Mouse (Mus musculus) heart, postnatal 0 days (tissue): ENCODE measurements around the gene Zfp768.

Experiments used
- CTCF ChIP-seq: IDR thresholded peaks from 2 replicates; pipeline ENCODE4 v1.5.1; 2016; ENCODE audit warnings: antibody characterized with exemption, control low read depth, low read depth
- EP300 ChIP-seq: IDR thresholded peaks from 2 replicates; pipeline ENCODE4 v1.6.1; 2016; ENCODE audit warnings: antibody characterized with exemption, low read depth

DNA sequence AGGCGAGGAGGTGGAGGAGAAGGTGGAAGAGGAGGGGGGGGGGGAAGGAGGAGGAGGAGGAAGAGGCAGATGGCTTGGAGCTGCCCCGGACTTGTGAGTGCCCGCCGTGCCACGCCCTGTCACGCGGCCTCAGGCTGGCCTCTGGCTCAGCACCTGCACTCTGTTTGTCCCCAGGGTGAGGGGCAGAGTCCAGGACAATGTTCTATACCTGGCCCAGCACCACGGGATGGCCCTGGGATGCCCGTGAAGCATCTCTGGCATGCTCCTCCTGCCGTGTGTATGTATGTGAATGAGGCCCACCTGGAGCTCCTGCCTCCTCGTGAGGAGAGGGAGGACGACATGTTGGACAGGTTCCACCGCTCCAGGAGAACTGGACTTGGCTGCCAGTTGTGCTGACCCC, 16.1 kb upstream of the Zfp768 start:
- TF ChIP-seq CTCF (no peak), EP300 (no peak)
